Mouse (Mus musculus) hematopoietic stem cell, adult 5-6 weeks (primary cell): ENCODE measurements around the gene Fli1. TPM values are rescaled to one million over a fixed set of nuclear protein-coding genes. Genes with fewer than 3 reads are reported as not detected.

ENCODE experiments used
- ATAC-seq, 2 experiments: fragments of 125-278 bp in 1 of 2; replicated peaks in 1 of 2; 2 replicates each; pipeline ENCODE4 v1.8.0; 2016 to 2017; ENCODE audit warnings: inconsistent platforms in 2 of 2, mild to moderate bottlenecking in 2 of 2, moderate number of reproducible peaks in 2 of 2, low read depth in 1 of 2, moderate TSS enrichment in 1 of 2; ENCODE audit not compliant: low FRiP score in 2 of 2, poor library complexity in 2 of 2, severe bottlenecking in 2 of 2, insufficient read depth in 1 of 2, low TSS enrichment in 1 of 2
- total RNA-seq: library from RNA; stranded (forward); fragments of 172-1452, 232-1000 nt; gene quantifications from 2 replicates; pipeline ENCODE4 v1.2.3, GENCODE M21; 2017

Fli1 gene
- 112 and 123 TPM in 2 replicates for total RNA-seq

DNA sequence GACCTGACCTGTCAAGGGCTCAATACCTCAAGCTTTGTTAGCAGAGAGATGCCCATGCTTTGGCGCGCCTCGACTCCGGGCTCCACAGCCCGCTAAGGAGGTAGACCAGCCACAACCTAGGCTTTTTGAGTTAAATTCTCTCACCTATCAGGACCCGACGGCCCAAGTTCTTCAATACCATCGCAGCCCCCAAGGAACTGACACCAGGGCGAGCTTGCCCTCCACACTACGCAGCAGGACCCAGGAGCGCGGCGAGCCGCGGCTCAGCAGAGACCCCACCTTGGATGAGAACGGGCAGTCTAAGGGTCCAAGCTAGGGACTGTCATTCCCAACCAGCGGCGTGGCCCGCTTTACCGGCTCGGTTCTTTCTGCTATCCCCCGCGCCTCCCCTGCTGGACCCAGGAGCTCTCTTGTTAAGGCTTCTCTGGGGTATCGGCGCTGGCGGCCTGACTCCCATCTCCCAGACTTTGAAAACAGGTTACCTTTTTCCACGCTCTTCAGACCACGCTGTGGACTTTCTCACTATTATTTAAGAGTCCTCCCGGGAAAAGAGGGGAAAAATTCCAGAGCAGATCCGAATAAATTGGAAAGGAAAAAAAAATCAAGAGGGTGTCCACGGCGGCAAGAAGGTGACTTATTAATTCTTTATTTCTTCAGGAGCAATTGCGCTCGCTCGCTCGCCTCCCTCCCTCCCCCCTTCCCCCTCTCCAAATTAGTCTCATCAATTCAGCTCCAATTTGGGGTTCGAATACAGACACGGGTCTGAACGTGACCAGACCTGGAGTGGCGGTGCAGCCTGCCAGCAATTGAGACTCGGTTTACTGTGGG lies at the start of gene Fli1:
Gene Fli1 (minus strand): TSS at position 650 of the 828 bp plus-strand sequence.
- ATAC-seq, result no peak

DNA sequence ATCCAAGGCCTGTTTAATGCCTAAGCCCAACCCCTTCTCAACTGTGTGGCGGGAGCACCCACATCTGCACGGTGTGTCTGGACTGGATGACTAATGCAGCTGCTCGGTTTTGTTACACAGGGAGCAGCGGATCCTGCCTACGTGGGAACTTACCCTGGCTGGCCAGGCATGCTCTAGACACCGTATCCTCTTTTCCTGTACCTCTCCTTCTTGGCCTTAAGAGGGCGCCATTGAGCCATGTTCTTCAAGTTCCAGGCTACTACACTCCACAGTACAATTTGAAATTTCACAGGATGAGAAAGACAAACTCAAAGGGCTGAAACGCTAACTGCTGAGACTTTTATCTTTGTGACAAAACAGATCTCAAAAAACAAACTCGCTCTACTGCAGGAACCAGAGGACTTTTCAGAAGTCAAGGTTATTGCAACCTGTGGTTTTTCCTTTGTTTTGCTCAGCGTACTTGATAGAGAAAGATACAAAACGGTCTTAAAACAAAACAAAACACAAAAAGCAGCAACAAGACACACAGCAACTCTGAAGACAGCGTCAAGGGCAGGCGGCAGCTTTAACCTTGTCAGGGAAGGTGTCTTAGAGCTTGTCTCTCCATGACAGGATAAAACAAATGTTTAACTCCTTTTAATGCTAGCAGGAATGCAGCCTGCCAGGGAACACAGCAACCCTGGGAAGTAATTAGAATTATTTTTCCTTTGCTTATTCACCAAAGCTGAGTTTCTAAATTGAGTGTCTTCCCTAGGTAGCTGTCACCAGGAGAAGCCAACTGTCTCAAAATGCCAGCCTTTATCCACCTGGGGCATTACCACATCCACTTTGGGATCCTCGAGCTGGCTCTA lies 49.3 kb upstream of the Fli1 start:
- ATAC-seq, result peak; percentile 85 to 89

DNA sequence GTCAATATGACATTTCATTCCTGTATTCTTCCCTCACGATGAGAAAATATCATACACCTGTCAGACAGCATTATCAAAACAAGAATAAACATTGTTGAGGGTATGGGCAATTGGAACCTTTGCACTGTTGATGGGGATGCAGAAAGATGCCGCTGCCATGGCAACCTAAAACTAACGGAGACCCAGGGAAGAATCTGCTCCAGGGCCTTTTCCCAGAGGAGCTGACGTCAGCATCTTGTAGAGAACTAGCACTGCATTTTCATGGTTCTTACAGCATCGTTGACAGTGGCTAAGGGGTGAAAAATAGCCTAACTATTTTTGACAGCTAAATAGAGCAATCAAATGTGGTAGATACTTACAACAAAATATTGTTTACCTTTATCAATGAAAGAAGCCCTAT lies 47.9 kb upstream of the Fli1 start:
- ATAC-seq, result no peak

DNA sequence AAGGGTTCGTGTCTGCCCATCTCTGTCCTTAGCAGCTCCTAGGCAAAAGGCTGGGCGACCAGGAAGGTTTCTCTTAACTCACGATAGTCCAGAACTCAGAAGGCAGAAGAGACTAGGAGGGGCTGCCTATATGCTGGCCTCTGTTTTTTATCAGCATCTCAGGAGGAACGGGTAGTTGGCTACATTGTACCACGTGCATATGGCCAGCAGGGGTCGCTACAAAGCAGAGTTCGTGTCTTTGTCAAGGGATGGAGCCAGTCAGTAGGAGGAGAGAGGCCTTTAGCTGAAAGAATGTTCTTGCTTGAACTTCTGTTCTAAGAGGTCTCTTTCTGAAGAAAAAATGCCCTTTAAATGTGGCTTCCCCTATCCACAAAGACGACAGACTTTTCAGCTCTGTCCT lies 47.2 kb upstream of the Fli1 start:
- ATAC-seq, result peak; percentile 70 to 73

DNA sequence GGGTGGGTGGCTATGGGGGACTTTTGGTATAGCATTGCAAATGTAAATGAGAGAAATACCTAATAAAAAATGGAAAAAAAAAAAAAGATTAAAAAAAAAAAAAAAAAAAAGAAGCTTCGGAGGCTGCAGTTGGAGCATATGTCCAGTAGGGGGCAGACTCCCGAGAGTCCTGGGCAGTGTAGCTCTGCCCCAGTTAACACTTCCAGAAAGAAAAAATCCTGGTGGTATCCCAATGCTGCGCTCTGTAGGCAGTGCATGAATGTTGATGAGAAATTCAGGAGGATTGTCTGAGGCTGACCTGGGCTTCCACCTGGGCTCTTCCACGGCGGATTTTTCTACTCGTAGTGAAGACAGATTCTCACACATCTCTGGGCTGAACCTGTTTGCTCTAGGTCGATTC lies 42.7 kb upstream of the Fli1 start:
- no peak for ATAC-seq

DNA sequence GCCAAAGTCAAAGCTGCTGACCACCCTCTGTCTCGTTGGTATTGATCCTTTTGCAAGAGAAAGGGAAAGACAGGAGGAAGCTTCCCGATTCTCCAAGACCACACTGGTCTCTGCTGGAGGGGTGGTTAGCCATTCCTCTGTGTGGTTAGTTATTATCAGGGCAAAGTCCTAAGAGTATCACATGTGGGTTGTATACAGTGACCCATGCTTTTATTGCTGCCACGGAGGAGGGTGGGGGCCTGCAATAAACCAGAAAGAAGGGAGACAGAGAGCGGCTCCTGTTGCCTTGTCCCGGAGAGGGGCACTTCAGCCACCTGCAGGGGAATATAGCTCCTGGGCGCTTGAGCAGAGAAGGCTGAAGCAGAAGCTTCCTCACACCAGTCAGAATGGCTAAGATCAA lies 41.2 kb upstream of the Fli1 start:
- ATAC-seq, result no peak

DNA sequence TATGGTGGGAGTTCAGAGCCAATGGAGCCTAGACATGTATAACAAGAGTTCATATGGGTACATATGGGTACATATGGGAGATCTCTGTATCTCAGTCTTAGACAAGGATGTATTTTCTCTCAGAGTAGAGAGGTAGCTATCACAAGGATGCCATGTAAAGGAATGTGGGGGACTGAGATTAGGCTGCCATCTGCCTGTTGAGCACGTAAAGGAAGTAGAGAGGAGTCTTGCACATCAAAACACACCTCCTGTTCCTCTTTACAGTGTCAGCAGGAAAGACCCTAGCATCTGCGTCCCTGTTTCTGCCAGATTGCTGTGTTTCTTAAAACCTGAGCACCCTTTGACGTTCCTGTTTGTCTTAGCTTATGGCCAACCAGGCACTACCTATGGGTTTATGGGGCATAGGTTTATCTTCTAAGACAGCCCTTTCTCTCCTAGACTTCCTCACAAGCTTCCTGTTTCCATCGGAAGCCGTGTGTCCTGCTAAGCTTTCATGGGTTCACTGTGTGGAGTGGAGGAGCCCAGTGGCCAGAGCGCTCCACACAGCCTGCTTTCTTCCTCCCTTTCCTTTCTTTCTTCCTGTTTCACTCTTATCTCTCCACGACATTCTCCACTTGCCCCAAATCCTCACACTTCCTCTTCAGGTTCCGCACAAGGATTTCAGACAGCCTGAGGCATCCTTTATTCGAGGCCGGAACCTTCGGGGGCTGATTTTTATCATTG lies 39.4 kb upstream of the Fli1 start:
- peak; percentile 86 to 90 for ATAC-seq

DNA sequence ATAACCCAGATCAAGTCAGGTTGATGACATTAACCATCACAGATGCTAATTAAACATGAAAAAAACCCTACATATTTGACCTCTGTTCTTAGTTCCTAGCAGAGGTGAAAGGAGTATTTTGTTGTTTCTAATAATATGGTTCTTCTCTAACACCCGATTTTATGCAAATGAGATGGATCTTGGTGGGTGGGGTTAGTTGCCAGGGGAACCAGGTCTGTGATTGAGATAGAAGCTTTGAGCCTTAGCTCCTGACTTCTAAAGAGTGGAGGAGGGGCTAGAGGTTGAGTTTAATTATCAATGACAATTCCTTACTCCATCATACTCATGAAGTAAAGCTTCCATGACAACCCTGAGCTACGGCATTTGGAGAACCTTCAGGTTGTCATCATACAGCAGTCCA lies 35.8 kb upstream of the Fli1 start:
- no peak for ATAC-seq

DNA sequence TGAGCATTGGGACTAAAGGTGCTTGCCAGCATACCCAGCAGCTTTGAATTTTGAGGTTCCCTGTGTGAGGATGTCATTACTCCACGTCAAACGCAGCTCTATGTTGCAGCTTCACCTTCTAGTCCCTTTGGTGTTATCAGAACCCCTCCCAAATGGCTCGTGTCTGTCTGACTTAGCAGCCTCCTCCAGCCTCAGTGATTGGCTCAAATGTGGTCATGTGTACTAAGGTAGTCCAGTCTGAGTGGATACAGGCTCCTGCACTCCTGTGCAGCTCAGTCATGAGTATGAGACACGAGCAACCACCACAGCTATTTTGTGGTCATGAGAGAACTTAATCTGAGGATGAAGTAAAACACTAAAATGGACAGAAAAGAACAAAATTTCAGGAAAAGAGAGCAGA lies 31.0 kb upstream of the Fli1 start:
- ATAC-seq, result no peak

DNA sequence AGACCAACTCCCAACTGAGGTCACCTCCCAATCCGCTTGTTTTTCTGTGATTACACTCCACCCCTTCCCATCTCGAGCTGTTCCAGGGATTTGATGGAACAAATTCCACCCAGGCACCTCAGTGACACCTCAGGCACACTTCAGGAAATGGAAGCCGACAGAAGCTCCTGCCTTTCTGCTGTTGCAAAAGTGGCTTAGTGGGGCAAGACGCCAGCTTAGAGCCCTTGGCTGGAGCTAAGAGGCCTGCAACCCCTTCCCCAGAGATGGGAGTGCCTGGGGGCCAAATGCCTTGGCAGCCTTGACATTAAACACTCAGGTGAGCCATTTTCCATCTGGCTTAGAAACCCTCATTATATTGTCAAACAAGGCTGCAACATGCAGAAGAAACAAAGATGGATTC lies 29.0 kb upstream of the Fli1 start:
- no peak for ATAC-seq

DNA sequence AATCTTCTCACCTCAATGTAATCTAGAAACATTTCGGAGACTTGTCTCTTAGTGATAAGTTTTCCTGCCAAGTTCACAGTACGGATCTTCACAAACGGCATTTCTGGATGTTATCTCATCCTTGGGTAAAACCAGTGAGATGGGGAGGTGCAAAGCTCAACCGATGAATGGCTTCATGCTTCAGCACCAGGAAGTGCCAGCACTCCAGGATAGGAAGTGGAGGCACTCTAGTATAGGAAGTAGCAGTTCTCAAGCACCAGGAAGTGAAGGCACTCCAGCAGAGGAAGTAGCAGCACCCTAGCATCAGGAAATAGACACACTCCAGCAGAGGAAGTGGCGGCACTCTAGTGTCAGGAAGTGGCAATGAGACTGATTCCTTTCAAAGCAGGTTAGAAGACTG lies 27.9 kb upstream of the Fli1 start:
- peak; percentile 68 to 76 for ATAC-seq

DNA sequence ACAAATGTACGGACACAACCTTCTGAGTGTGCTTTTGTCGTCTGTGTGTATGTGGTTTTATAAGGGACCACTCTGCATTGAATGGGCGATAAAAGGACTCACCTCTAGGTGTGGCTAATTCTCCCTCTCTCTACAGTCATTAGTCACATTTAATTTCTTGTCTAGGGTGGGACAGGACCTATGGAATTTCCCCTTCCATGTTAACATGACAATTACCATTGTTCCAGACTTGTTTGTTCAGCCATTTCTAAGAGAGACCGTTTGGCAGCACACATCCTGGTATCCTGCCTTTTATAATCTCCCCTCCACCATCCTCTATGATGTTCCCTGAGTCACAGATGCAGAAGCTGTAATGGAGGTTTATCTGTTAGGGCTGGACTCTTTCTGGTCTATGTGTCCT lies 26.6 kb upstream of the Fli1 start:
- no peak for ATAC-seq

DNA sequence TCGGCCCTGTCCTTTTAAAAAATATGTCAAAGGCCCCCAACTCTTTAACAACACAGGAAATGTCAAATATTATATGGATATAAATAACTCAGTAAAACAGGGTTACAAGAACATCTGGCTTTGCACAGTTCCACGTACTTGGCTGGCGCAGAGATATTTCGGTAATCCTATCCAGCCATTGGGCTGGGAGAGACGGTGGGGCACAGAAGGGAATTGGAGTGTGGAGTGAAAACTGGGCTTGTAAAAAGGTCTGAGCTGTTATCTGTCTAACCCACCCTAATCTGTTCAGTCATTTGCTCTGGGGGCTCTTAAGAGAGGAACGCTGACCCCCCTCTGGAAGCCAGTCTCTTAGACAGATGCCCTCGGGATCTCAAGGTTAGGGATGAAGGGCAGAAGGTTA lies 24.9 kb upstream of the Fli1 start:
- ATAC-seq, result no peak

DNA sequence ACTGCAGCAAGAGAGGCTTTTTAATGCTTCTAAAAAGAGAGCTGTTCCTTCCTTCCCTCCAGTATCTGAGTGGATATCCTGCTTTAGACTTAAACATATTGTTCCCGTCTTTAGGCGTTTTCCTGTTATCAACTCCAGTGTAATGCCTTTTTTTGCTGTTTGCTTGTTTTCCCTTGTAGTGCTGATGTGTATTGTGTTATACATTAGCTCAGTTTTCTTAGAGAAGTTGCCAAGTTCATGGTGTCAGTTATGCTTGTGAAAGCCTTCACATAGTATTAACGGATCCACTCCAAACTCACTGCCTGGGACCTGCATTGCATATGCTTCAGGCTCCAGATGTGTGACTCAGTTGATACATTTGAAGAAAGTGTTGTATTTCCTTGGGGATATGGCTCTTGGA lies 22.6 kb upstream of the Fli1 start:
- no peak for ATAC-seq

DNA sequence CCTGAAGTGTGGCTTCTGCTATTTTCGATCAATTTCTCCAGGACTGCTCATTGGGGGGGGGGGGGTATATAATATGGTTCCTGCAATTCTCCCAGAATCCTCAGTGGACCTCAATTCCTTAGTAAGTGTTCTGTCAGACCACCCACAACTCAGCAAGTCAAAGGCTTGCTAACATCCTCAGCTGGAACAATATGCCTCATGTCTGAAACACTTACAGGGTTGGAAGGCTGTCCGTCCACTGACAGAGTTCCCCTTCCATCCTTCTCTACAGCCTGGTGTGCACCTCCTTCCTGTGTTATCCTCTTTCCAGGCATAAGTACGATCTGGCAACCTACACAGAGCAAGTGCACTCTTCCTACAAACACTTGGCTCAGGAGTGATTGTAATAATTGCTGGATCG lies 20.2 kb upstream of the Fli1 start:
- ATAC-seq, result no peak

DNA sequence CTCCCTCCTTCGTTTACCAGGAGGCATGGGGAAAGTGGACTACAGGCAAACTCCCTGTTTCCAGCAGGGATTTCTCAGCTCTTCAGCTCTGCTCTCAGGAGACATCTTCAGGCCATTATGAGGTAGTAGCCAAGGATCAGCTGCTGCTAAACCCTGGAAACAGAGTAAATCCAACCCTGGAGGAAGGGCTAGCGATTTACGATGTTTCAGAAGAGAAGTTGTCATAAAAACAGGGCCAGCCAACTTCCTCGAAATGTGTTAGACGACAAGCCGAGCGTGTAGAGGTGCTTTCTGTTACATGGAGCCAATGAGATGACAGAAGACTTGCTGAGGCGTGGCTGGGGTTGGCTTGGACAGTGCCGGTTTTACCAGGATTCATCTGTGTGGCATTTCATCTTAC lies 19.7 kb upstream of the Fli1 start:
- ATAC-seq, result peak; percentile 78 to 80

DNA sequence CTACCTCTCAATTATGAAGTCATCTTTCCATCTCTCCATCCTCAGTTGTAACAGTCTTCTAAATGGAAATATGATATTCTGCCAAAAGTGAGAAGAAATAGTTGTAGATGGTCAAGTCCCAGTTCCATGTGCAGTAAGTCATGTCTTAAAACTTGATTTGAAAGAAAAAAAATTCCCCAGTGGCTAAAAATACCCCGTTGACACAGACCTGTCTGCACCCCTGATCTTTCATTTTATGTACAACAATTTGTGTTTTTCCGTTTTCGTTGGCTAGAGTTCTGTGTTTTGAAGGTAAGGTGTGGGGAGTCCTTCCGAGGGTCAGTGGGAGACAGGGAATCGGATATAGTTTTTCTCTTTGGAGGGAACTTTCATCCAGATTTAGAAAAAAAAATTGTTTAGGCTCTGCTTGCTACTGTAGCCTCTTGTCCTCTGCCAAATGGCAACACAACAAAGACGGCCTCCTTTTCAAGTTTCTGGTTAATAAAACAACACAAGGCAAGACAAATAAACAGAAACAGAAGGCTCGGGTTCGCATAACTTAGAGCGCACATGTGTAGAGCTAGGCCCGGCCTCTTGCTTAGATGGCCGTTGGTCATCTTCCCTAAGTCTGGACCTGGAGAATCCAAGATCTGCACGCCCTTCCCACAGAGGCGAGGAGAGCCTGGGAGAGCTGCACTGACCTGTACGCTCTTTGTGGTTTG lies 18.7 kb upstream of the Fli1 start:
- ATAC-seq, result no peak
